Mouse (Mus musculus) adrenal gland (tissue): ENCODE data around the gene Brk1.

Experiments
- intact Hi-C: fragments of 180-260 bp; cut with DNase I; formaldehyde crosslinking; loops from one replicate; pipeline ENCODE4 v1.15.1; 2025

Brk1 gene

DNA sequence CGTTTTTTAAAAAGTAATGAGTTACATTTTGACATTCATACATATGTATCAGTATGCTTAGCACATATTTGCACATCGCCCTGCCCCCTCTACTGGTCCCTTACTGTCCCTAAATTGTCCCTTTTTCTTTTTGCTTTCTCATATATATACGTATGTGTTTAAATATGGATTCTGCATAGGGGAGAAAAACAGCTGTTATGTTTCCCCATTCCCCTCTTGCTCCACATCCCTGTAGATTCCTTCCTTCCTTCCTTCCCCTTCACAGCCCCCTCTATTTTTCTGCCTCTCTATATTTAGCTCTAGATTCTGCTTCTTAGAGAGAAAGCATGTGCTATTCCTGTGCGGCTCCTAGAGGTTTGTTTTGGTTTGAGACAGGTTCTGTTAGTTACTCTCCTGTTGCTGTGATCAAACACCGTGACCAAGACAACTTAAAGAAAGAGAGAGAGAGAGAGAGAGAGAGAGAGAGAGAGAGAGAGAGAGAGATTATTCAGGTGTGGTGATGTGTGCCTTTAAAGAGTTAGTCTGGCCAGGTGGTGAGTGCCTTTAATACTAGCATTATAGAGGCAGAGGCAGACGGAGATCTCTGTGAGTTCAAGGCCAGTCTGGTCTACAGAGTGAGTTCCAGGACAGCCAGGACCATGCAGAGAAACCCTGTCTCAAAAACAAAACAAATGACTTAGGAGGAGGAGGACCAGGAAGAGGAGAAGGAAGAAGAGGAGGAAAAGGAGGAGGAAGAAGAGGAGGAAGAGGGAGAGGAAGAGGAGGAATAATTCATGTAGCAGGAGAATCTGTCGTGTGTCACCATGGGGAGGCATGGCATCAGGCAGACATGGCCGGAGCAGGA is 55.3 kb downstream of the Brk1 start:
- intact Hi-C loops = no loop called here

DNA sequence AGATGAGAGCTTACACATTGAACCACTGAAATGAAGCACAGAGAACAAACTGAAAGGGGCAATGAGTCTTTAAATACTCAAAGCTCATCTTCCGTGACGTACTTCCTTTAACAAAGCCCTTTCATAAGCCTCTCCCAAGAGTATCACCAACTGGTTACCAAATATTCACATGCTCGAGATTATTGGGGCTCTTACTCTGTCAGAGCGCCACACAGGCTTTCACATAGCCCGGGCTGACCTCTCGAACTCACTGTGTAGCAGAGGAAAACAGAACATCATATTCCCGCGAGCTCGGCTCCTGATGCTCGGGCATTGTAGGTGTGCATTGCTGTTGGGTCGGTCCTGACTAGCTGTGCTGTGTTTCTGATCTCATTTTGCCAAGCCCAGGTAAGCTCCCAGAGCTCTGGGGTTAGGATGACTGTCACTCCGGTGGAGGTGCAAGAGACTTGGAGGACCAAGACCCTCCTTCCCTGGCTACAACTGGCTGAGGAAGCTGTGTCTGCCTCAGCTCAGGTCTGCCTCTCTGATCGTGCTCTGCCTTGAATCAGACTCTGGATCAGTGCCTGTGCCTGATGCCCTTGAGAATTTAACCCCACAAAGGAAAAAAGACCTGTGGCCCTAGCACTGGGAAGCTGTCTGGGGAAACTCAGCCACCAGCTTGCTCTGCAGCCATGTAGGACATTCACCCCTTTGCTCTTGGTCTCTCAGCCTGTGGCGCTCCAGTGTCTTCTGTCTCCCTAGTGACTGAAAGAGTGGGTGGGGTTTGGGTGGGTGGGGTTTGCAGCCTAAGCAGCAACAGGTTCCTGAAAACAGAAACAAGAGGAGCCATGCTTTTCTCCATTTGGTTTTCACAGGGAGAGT is 56.1 kb downstream of the Brk1 start:
- intact Hi-C loops = no loop called here

DNA sequence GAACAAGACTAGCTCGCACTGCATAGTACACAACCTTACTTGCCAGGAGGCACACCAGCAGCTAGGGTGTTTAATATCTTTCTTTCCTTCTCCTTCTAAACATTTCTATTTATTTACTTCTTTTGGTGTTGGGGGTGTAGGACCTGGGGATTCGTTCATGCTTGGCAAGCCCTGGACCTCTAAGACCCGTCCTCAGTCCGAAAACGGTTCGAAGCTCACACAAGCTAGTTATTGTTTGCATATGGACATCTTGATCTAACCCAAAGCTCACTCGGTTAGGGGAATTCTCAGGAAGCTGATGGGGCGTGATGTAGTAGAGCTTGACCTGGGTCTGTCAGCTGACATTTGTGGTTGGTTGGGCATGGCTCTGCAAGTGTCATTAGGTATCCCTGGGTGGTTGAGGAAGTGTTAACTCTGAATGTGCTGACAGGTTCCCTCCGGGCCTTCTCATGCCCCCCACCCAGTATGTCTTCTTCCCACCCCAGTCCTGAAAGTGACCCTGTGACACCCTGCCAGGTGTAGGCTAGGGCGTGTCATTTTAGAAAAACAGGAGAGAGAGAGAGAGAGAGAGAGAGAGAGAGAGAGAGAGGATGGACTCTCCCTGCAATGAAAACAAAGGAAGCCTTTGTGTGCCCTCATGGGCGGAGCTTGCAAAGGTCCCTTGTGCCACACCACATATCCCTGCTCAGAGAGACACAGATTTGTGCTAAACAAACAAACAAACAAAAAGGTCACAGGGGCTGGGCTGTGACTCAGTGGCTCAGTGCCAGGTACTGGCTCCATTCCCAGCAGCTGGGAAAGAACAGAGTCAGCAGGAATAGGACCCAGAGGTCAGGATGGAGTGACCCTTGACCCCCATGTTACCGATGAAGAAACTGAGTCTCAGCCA is 57.0 kb downstream of the Brk1 start:
- intact Hi-C loops = no loop called here

DNA sequence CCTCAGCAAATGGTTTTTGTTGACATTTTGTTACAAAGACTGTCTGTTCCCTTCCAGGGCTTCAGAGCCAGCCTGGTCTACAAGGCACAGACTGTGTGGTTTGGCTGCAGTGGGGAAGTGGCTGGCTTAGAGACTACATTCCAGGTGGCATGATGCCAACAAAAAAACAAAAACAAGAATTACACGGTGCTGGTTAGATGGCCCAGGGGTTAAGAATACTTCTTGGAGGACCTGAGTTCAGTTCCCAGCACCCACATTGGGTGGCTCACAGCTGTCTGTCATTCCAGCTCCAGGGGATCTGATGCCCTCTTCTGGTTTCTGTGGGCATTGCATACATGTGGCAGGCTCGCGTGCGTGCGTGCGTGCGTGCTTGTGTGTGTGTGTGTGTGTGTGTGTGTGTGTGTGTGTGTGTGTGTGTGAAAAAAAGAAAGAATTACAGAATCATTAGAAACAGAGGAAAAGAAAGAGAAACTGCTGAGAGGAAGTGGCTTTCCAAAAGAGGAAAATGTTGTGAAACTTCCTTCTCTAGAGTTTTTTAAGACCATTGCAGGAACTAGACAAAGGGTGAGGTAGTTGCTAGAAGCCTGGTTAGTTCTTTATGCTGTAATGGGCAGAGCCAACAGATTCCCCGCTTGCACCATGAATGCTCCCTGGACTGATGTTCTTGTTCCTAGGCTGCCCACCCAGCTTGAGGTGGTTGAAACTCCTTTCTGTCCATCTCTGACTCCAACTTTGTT is 58.6 kb downstream of the Brk1 start:
- intact Hi-C loops = no loop called here

DNA sequence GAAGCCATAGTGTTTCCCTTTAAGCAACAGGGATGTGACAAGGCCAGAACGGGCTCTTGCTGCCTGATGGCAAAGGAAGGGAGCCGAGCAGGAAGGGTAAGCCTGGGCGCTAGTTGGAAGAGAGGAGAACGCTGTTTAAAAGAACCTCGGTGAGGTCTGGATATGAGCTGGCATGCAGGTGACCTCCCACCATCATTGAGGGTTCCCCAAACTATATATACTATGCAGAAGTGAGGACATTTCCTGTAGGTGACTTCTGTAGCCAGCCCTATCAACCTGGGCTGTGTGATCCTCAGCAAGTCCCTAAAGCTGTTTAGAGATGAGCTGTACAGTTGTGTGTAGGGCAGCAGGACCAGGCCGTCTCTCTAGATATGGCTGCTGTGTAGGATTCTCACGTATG is 59.7 kb downstream of the Brk1 start:
- intact Hi-C loops = no loop called here
